Mouse (Mus musculus): ENCODE measurements at regions not wholly inside any gene's neighbourhood (a gene's known extent, or its start where the extent isn't known, plus 50 kb on each side); places are given as distances from the start of the nearest gene placed in this dataset.

- DNase-seq (ENCODE audit: low spot score in 2 of 2), result no peak
These were observed 1909.6 kb upstream of the 5930422O12Rik start for GRCm38 (mm10) chr8:31518903-31519302.

DNA sequence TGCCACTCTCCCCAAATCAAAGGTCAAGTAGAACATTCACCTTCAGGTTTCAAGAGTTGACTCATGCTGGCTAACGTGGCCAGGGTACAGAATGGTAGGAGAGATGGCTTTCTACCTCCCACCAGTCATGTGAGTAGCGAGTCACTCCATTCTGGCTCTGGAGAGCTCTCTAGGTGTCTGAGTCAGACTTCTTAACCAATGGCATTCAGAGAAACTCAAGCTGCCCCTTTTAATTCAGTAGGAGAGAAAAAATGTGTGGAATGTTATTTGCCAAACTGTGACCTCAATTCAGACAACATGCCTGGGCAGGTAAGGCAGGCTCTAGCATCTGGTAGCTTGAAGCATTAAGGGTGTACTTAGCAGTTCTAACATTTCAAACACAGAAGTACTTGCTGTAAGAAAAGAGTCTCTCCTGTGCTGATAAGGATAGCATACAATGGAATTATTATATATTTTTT lies 1907.5 kb upstream of the 5930422O12Rik start:
- DNase-seq (ENCODE audit: low spot score in 2 of 2), result no peak

DNA sequence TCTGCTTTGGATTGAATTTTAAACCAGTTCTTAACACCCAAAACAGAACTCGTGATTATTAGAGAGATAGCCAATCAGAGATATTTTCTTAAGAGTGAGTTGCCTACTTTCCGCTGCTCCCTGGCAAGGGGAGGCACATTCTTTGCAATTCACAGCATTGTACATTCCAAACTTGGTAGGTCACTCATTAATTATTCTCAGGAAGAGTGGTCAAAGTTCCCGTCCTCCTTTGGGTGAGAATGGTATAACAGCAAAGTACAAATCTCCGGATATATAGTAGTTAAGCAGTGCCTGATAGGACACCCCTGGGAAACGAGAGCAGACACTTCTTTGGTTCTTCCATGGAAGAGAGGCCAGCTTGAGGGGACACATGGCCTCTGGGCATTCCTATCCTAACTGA lies 1903.4 kb upstream of the 5930422O12Rik start:
- no peak for DNase-seq (ENCODE audit: low spot score in 2 of 2)

- no peak for DNase-seq (ENCODE audit: low spot score in 2 of 2)
These were observed 1889.3 kb upstream of the 5930422O12Rik start for GRCm38 (mm10) chr8:31539251-31539650.

GRCm38 (mm10) chr8:31541646-31542045 lies 1886.9 kb upstream of the 5930422O12Rik start:
- DNase-seq (ENCODE audit: low spot score in 2 of 2), result no peak

DNA sequence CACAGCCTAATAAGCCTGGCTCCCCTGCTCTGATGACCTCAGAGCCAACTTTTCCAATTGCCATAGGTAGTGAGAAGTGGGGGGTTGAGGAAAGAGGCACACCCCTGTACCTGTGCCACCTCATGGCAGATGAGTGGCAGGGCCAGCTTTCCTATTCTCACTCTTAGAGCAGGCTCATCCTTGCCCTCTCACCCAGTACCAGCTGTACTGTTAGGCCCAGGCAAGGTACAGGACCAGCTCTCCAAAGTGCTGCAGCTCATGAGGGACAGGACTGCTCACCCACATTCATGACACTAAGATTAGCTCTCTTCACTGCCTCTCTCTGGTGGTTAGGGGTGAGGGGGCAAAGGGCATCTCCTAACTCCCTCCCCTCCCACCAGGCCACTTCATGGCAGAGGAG lies 1854.4 kb upstream of the 5930422O12Rik start:
- no peak for DNase-seq (ENCODE audit: low spot score in 2 of 2)

GRCm38 (mm10) chr8:31576129-31576528 lies 1852.4 kb upstream of the 5930422O12Rik start:
- DNase-seq (ENCODE audit: low spot score in 2 of 2), result no peak

DNA sequence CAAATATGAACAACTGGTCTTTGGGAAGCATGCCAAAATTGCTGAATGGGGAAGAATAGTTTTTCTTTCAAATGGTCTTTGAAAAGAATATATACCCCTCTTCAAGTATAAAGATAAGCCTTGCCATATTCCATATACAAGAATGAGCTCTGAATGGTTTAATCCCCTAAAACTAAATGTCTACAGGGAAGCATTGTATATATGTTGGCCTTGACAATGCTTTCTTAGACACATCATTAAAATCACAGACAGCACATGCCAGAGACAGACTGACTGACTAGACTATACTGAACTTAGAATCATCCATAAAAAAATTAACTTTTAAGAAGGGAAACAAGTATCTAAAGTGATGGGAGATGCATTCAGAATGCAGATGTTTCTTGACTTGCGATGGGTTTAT lies 1843.8 kb upstream of the 5930422O12Rik start:
- DNase-seq (ENCODE audit: low spot score in 2 of 2), result no peak

GRCm38 (mm10) chr8:31599536-31599935 lies 1829.0 kb upstream of the 5930422O12Rik start:
- DNase-seq (ENCODE audit: low spot score in 2 of 2), result no peak

DNA sequence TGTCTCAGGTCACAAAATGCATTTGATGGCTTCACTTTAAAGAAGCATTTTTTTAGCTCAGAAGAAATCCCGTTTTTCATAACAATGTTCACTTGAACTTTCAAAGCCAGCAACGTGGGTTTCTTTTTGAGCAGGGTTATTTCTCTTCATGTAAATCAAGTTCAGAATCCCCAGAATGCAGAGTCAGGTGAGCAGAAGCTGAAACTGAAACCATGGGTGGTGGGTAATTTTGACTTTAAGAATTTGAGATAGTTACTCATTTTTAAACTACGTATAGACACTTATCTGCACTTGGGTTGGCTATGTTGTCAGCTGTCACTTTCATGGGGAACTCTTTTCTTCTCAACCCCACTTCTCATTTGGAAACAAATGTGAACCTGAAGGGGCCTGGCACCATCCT lies 1827.5 kb upstream of the 5930422O12Rik start:
- no peak for DNase-seq (ENCODE audit: low spot score in 2 of 2)

GRCm38 (mm10) chr8:31616501-31616900 lies 1812.0 kb upstream of the 5930422O12Rik start:
- DNase-seq (ENCODE audit: low spot score in 2 of 2), result no peak

DNA sequence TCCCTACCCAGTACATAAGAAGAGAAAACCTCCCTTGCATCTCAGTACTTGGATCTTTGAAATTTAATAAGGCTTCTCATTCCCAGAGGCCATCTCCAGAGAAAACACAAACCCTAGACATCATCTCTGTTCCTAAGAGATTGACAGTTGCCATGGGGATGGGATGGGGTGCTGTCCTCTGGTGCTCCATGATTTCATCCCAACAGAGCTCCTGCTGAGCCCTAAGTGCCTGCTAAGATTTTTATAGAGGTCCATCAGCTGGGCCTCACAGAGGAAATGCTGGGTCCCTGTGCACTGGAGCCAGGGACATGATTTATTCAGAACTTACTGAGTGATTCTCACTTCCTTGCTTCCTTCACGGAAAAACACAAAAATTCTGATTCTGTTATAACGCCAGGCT lies 1800.8 kb upstream of the 5930422O12Rik start:
- DNase-seq (ENCODE audit: low spot score in 2 of 2), result peak in 1 of 2 experiments; percentile 8

- no peak for DNase-seq (ENCODE audit: low spot score in 2 of 2)
These were observed 1800.4 kb upstream of the 5930422O12Rik start for GRCm38 (mm10) chr8:31628146-31628545.

- DNase-seq (ENCODE audit: low spot score in 2 of 2), result no peak
These were observed 1790.1 kb upstream of the 5930422O12Rik start for GRCm38 (mm10) chr8:31638417-31638816.

DNA sequence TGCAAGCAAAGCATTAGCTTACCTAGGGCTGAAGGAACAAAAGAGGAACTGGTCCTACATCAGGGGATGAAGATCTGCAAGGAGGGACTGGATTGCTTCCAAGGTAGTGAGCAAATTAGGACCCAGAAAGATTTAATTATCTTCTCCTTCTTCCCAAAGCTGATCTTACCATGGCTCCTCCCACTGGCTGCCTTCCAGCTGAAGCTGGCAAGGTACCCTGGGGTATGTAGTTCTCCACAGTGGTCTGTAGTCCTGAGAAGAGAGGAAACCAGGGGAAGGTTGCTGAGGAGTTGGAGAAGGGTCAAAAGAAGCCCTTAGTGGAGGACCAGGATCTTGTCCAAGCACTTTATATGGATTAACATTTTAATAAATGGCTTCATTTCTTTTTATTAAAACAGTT lies 1764.8 kb upstream of the 5930422O12Rik start:
- DNase-seq (ENCODE audit: low spot score in 2 of 2), result no peak

DNA sequence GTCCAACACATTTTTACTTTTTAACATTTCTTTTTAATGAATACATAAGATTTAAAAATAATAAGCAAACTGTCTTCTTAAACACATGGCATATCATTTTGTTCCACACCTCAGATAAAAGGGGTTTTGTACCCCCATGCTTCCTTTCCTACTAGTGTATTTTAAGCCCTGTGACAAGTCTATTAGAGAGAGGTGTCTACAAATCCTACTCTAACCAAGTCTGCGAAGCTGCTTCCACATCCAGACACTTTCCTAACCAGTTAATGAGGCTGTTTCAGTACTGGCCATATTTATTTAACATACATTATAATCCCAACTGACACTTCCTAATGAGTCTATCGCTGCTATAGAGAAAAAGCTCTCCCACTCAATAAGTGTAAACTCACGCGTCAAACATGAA lies 1763.0 kb upstream of the 5930422O12Rik start:
- no peak for DNase-seq (ENCODE audit: low spot score in 2 of 2)

GRCm38 (mm10) chr8:31704168-31704567 lies 1724.3 kb upstream of the 5930422O12Rik start:
- DNase-seq (ENCODE audit: low spot score in 2 of 2), result no peak

DNA sequence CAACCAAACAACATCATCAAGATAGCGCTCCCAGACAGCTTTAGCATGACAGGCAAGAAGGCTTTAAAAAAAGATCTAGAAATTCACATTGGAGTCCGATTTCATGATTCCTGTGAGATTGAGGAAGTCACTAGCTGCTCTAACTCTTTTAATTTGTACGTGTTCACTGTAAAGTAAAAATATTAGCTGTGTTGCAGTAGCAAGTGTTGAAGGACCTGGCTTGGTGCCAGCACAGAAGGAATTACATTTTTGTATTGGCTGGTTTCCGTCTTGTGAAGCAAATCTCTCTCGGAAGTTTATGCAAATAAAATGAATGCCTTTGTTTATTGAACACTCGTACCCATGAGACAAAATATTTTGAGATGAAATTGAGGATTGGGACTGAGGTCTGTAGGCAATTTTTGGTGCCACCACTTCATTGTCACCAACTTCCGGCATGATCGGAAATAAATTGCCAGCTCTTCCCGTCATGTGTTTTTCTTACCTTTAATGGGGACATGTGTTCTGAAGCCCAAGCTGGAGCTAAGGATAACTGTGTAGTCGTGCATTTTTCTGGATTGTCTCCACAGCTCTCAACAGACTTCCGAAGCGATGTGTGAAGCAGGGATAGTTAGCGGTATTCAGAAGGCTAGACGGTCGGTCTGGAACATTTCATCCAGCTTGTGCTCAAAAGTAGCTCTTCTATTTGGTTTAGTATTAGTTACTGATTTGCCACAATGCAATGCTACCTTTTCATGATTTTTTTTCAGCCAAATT lies 1715.0 kb upstream of the 5930422O12Rik start:
- no peak for DNase-seq (ENCODE audit: low spot score in 2 of 2)

- DNase-seq (ENCODE audit: low spot score in 2 of 2), result no peak
These were observed 1714.4 kb upstream of the 5930422O12Rik start for GRCm38 (mm10) chr8:31714077-31714458.

- DNase-seq (ENCODE audit: low spot score in 2 of 2), result no peak
These were observed 1708.5 kb upstream of the 5930422O12Rik start for GRCm38 (mm10) chr8:31720021-31720420.

DNA sequence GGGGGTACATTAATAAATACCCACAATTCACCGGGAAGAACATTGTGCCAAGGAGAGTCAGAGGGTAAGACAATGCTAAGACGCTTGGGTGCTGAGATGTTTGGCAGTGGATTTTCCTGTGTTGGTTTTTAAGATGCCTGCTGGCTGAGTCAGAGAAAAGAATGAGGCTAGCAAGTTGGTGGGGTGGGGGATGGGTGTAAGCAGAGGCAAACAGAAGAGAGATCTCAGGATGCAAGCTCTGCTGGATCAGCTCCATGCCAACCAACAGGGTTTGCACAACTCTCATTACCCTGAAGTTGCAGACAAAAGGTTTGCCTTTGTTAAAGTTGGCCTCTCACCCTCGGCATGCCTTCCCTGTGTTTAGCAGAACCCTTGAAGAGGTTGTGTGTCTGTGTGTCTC lies 1707.9 kb upstream of the 5930422O12Rik start:
- DNase-seq (ENCODE audit: low spot score in 2 of 2), result no peak

GRCm38 (mm10) chr8:31725430-31725829 lies 1703.1 kb upstream of the 5930422O12Rik start:
- no peak for DNase-seq (ENCODE audit: low spot score in 2 of 2)

- no peak for DNase-seq (ENCODE audit: low spot score in 2 of 2)
These were observed 1692.9 kb upstream of the 5930422O12Rik start for GRCm38 (mm10) chr8:31735610-31736009.
